Mouse (Mus musculus): ENCODE results near the gene Polrmt.
A peak's percentile ranks its signal among the peaks of the same experiment; 100 is the strongest.

Polrmt gene

GRCm38 (mm10) chr10:79745898-79746773 is at the start of gene Polrmt:
Gene Polrmt, minus strand, starts transcription at chr10:79746581.
- DNase-seq (ENCODE audit: low read depth, low spot score) = peak; percentile 98

GRCm38 (mm10) chr10:79795905-79796304 is 49.5 kb upstream of the Polrmt start:
- no peak for DNase-seq (ENCODE audit: low read depth, low spot score)

- no peak for DNase-seq (ENCODE audit: low read depth, low spot score)
These were observed 48.1 kb upstream of the Polrmt start for GRCm38 (mm10) chr10:79794491-79794931.

- no peak for DNase-seq (ENCODE audit: low read depth, low spot score)
These were observed 47.5 kb upstream of the Polrmt start for GRCm38 (mm10) chr10:79793738-79794490.

- peak; percentile 87 for DNase-seq (ENCODE audit: low read depth, low spot score)
These were observed 46.8 kb upstream of the Polrmt start, which contains the start of gene Palm for GRCm38 (mm10) chr10:79793051-79793737. Gene Palm, plus strand, starts transcription at chr10:79793572.

- no peak for DNase-seq (ENCODE audit: low read depth, low spot score)
These were observed 46.1 kb upstream of the Polrmt start for GRCm38 (mm10) chr10:79792339-79793040.

- no peak for DNase-seq (ENCODE audit: low read depth, low spot score)
These were observed 44.5 kb upstream of the Polrmt start, which contains the start of gene Prss57 for GRCm38 (mm10) chr10:79790861-79791260. Gene Prss57, minus strand, starts transcription at chr10:79790961.

GRCm38 (mm10) chr10:79789581-79789980 is 43.2 kb upstream of the Polrmt start:
- no peak for DNase-seq (ENCODE audit: low read depth, low spot score)

- DNase-seq (ENCODE audit: low read depth, low spot score) = peak; percentile 87
These were observed 42.2 kb upstream of the Polrmt start for GRCm38 (mm10) chr10:79788386-79789158.

- DNase-seq (ENCODE audit: low read depth, low spot score) = peak; percentile 77
These were observed 37.8 kb upstream of the Polrmt start for GRCm38 (mm10) chr10:79783920-79784800.

GRCm38 (mm10) chr10:79783050-79783449 is 36.7 kb upstream of the Polrmt start:
- DNase-seq (ENCODE audit: low read depth, low spot score) = no peak

- no peak for DNase-seq (ENCODE audit: low read depth, low spot score)
These were observed 35.6 kb upstream of the Polrmt start for GRCm38 (mm10) chr10:79781956-79782355.

GRCm38 (mm10) chr10:79781139-79781538 is 34.8 kb upstream of the Polrmt start:
- DNase-seq (ENCODE audit: low read depth, low spot score) = no peak

- DNase-seq (ENCODE audit: low read depth, low spot score) = no peak
These were observed 34.3 kb upstream of the Polrmt start for GRCm38 (mm10) chr10:79780664-79781015.

- DNase-seq (ENCODE audit: low read depth, low spot score) = peak; percentile 96
These were observed 33.6 kb upstream of the Polrmt start for GRCm38 (mm10) chr10:79779784-79780663.

GRCm38 (mm10) chr10:79779193-79779592 is 32.8 kb upstream of the Polrmt start:
- DNase-seq (ENCODE audit: low read depth, low spot score) = no peak

GRCm38 (mm10) chr10:79778006-79778405 is 31.6 kb upstream of the Polrmt start:
- DNase-seq (ENCODE audit: low read depth, low spot score) = no peak

- DNase-seq (ENCODE audit: low read depth, low spot score) = no peak
These were observed 30.7 kb upstream of the Polrmt start, which contains the start of gene Fstl3 for GRCm38 (mm10) chr10:79777103-79777531. Gene Fstl3, plus strand, starts transcription at chr10:79777272.

All from CD4-positive, CD25-positive, alpha-beta regulatory T cell, adult 2 months (primary cell).